Mouse (Mus musculus): Measurements from ENCODE around the gene A830031A19Rik. TPM values are rescaled to one million over a fixed set of nuclear protein-coding genes. Genes with fewer than 3 reads are reported as not detected.

Gene A830031A19Rik
- polyA plus RNA-seq, 1 experiment from 2014 or later: not detected

DNA sequence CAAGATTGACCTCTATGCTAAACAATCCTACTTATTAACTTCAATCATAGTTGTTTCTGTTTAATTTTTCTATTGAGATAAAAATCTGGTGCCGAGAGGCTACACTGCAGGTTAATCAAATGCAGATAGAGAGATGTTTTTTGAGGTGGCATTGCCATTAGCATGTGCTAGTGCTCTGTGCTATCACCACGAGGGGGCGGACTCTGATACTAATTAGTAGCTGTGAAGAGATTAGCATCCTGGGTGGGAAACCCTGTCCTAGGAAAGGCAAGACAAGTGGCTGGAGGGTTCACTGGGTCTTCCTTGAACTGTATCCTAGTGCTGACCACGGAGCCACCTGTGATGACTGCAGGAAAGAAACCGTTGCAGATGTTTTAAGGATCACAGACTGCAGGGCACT lies 66.6 kb downstream of the A830031A19Rik start:
- POLR2A ChIA-PET: no interaction called here
- DNase-seq (ENCODE audit: low read depth, low spot score): no peak

DNA sequence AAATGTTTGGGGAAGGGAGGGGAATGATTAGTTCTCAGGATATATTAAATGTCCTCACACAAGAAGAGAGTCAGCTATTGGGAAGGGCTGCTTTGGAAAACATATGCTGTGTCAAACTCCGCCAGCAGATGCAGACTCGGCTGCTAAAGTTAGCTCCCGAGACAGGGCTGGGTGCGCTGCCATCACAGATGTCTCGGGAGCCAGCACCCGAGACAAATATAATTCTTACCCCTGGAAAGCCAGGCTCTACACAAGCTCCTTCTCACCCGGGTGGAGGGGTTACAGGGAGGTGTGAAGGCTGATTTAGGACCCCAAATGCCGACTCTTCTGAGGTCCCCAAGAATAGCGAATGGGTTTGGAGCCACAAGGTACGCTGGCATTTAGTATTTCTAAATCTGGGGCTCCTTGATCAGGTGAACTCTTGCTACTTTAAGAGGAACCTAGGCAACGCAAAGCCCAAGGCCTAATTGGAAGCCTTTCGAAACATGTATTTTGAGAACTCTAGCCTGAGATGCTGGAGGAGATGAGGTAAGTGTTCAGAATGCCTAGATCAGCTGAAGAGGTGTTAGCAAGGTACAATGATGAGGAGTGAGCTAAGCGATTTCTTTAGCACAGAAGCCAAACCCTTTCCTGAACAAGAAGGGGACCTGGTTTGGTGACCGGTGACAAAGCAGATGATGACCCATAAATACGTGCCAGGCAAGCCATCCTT lies 69.3 kb downstream of the A830031A19Rik start:
- in situ Hi-C loops (cut with MboI; ENCODE audit: low pct_unique_long_range_greater_than_20kb): no loop called here
- CTCF ChIA-PET: no interaction called here
- POLR2A ChIA-PET: interaction anchor here (0.6 kb wide), 1 partner anchor 693 kb away, joined by 7 read pairs; no protein-coding TSS in a partner anchor
- TF ChIP-seq CTCF (IDR thresholded peaks at IDR 0.05): no peak
- ATAC-seq (no peak), DNase-seq (ENCODE audit: low read depth, low spot score) (no peak)
- H3K27me3 ChIP-seq: peaks cover 60% of the 10 kb centered on the region

More for the DNA sequence above, 66.6 kb downstream of the A830031A19Rik start:
- in situ Hi-C loops (cut with MboI; ENCODE audit: low pct_unique_long_range_greater_than_20kb): no loop called here
- CTCF ChIA-PET: no interaction called here
- TF ChIP-seq CTCF (IDR thresholded peaks at IDR 0.05): peak; percentile 15
- no peak for ATAC-seq
- peaks cover 37% of the 10 kb centered on the region for H3K27me3 ChIP-seq

GRCm38 (mm10) chr11:24000675-24001074 lies 74.2 kb downstream of the A830031A19Rik start:
- DNase-seq (ENCODE audit: low read depth, low spot score): no peak
- in situ Hi-C loops (cut with MboI; ENCODE audit: low pct_unique_long_range_greater_than_20kb): no loop called here
- no peak for ATAC-seq
- ChIA-PET POLR2A (no interaction called here), CTCF (no interaction called here)
- no peak for TF ChIP-seq CTCF (IDR thresholded peaks at IDR 0.05)
- H3K27me3 ChIP-seq: peaks cover 81% of the 10 kb centered on the region

Other genes starting within 250 kb of the A830031A19Rik start
- gene Papolg, start 179.8 kb downstream of the A830031A19Rik start, polyA plus RNA-seq (2021): 15.3 TPM
- not detected for gene Bcl11a, start 3.0 kb upstream of the A830031A19Rik start, polyA plus RNA-seq (2021)